Mouse (Mus musculus) small intestine, adult 2 months (tissue): Measurements from ENCODE around the gene Rtl6. TPM values are rescaled to one million over a fixed set of nuclear protein-coding genes. Genes with fewer than 3 reads are reported as not detected.

Experiments
- H3K27ac ChIP-seq: fragments of 200-500 bp; 2 replicates; pipeline ENCODE4 v1.5.1; 2012; ENCODE audit warnings: low read depth, low read length, control low read depth, inconsistent platforms; ENCODE audit not compliant: insufficient read depth
- H3K27me3 ChIP-seq: fragments of 200-500 bp; 2 replicates; pipeline ENCODE4 v1.6.1; 2012; ENCODE audit warnings: mild to moderate bottlenecking, moderate library complexity, low read length, inconsistent platforms; ENCODE audit not compliant: control insufficient read depth, insufficient read depth
- H3K36me3 ChIP-seq: fragments of 200-500 bp; 2 replicates; pipeline ENCODE4 v1.6.1; 2012; ENCODE audit warnings: mild to moderate bottlenecking, low read length, control low read depth, inconsistent platforms; ENCODE audit not compliant: control insufficient read depth, insufficient read depth
- H3K4me1 ChIP-seq: fragments of 200-500 bp; 2 replicates; pipeline ENCODE4 v1.6.1; 2012; ENCODE audit warnings: low read length, inconsistent platforms, mixed read lengths; ENCODE audit not compliant: control insufficient read depth, insufficient read depth, insufficient read length
- H3K4me3 ChIP-seq: fragments of 200-500 bp; 2 replicates; pipeline ENCODE4 v1.5.1; 2012; ENCODE audit warnings: low read depth, mild to moderate bottlenecking, control low read depth, inconsistent platforms, low read length, moderate library complexity
- CTCF ChIP-seq: fragments of 200-500 bp; IDR thresholded peaks from 2 replicates; pipeline ENCODE4 v1.5.1; 2012; ENCODE audit warnings: low read depth, mild to moderate bottlenecking, control low read depth, inconsistent platforms, low read length, moderate library complexity, mixed read lengths; ENCODE audit not compliant: insufficient replicate concordance, insufficient read length; ENCODE audit errors: extremely low read depth
- POLR2A ChIP-seq: fragments of 200-500 bp; IDR thresholded peaks from 2 replicates; pipeline ENCODE4 v1.6.1; 2012; ENCODE audit warnings: low read depth, mild to moderate bottlenecking, control low read depth, inconsistent platforms, low read length, moderate library complexity
- WGBS: fragments of 180-500 bp; shearing (Covaris S2); methylation state at CpG from one replicate; pipeline ENCODE4 v1.1.7; 2018; 5-methylcytosine and 5-hydroxymethylcytosine counted together
- polyA plus RNA-seq: library from polyadenylated mRNA; depleted of rRNA; stranded (reverse); fragments of >200 nt; gene quantifications from 2 replicates; pipeline ENCODE4 v1.2.3, GENCODE M21; 2012

Rtl6 gene
- polyA plus RNA-seq, 1 experiment = 2.9 TPM

DNA sequence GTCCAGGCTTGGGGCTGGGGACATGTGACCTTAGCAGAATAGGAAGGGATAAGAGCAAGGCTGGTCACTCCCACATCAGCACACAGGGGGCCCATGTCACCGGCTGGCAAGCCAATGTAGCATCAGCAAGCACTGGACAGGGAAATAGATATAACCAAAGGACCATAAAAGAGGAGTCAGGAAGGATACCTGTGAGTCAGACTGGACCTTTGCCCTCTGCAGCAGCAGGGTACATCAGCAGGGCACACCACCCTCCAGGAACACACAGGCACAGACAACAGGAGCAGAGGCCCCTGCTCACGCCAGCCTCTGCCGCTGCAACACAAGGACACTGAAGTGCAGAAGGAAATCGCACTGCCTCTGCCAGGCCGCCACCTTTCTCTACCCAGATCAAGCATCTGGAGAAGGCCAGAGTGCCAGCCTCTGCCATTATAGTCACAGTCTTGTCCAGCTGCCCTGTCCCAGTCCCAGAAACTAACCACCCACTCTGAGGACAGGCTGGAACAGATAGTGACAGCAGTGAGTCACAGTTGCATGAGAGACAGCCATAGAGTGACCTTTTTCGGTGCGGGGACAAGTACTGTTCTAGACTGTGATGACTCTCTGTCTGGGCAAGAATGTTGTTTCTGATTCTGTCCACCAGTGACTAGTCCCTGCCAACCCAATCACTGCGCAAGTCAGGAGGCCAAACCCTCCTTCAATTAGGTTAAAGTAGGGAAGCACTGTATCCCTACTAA, 34.5 kb downstream of the Rtl6 start:
- TF ChIP-seq POLR2A (no peak), CTCF (no peak)
- no peaks in the 10 kb centered on the region for H3K27me3 ChIP-seq
- H3K27ac ChIP-seq = peak overlapping the region; percentile 51
- WGBS = 49% methylated on average over 8 of the region's 8 CpGs
- no peaks in the 10 kb centered on the region for H3K4me1 ChIP-seq
- H3K36me3 ChIP-seq = no peaks in the 10 kb centered on the region
- no peak overlapping the region for H3K4me3 ChIP-seq

DNA sequence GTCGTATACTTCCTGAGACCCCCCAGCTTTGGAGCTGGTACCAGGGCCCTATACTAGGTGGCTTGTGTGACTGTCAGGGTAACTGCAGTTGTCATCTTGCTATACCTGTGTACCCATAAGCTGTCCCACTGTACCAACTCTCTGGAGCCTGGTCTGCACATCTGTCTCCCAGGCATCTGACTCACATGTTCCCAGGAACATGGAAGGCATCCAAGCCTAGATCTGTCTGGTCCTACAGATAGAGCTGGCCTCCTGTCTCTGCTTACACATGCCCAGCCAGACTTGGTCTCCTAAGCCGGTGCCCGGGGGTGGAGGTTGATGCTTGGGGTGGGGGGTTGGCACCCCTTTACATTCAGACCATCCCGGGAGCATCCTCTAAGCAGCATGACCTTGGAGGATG, 36.1 kb downstream of the Rtl6 start:
- 90% methylated on average over 4 of the region's 4 CpGs for WGBS

DNA sequence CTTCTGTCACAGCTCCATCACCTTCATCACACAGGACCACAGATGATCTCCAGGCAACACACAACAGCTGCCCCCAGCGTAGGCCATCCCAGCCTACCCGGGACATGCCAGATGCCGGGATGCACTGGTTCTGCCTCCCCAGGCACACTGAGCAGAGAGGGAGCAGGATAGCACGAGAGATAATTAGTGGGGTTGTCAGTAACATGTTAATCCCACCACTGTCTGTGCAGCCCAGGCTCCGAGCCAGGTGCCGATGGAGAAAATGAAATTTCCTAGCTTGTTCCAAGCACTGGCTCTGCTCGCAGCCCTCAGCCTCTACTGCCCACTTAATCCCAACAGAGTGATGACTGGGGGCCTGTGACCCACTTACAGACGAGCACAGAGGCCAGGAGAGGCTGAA, 39.1 kb downstream of the Rtl6 start:
- Histone ChIP-seq H3K4me3 (no peak overlapping the region), H3K4me1 (no peaks in the 10 kb centered on the region), H3K27me3 (no peaks in the 10 kb centered on the region), H3K36me3 (no peaks in the 10 kb centered on the region), H3K27ac (no peak overlapping the region)
- WGBS = 69% methylated on average over 8 of the region's 8 CpGs
- TF ChIP-seq POLR2A = no peak
- no peak for TF ChIP-seq CTCF

More for the DNA sequence above, 36.1 kb downstream of the Rtl6 start:
- Histone ChIP-seq H3K4me3 (no peak overlapping the region), H3K27me3 (no peaks in the 10 kb centered on the region), H3K27ac (no peak overlapping the region), H3K4me1 (no peaks in the 10 kb centered on the region), H3K36me3 (no peaks in the 10 kb centered on the region)
- TF ChIP-seq CTCF (no peak), POLR2A (no peak)

DNA sequence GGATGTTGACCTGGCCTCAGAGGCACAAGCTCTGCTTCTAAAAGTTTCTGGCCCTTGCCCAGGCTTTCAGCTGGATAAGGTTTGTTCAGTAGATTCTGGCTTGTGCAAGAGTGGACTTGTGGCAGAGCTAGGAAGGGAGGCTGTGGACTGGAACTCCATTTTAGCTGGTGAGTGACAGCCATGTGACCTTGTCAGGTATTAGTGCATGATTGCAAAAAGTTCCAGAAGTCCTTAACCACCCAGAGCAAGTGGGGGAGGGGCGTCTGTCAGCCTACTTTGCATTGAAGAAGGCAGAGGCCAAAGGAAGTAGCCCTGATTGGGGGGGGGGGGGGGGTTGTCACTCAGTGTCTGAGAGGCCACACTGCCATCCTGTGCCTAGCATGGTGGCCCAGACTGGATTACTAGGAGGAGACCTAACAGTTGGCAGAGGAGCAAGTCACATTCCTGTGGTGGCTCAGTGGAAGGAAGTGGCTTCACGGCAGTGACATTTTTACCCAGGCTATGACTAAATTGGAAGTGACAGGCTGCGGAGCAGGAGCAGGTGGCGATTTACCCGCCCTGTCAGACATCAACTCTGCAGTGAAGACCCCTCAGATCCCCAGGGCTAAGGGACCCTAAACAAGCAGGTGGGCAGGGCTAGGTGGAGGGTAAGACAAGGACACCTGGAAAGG, 44.9 kb downstream of the Rtl6 start:
- Histone ChIP-seq H3K4me1 (no peaks in the 10 kb centered on the region), H3K4me3 (no peak overlapping the region), H3K27ac (no peak overlapping the region), H3K36me3 (no peaks in the 10 kb centered on the region), H3K27me3 (no peaks in the 10 kb centered on the region)
- TF ChIP-seq POLR2A (no peak), CTCF (no peak)
- WGBS = 58% methylated on average over 5 of the region's 5 CpGs

DNA sequence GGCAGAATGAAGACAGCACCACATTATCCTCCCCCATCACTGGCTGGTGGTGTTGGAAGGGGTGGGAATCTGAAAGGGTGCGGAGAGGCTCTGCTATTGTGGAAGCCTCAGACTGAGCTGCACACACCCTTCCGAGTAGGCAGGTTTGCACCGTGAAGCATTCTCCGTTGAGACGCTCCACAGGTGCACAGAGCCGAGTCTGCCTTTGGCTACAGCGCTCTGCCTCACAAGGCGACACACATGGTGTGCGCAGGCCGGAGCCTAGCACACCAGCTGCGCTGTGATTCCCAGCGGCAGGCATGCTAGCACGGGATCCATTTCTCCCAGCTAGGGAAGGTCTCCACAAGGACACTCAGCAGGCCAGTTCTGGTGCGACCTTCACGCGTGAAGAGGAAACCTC, 47.6 kb downstream of the Rtl6 start:
- WGBS = 79% methylated on average over 16 of the region's 16 CpGs
- Histone ChIP-seq H3K4me3 (no peak overlapping the region), H3K27me3 (no peaks in the 10 kb centered on the region), H3K4me1 (no peaks in the 10 kb centered on the region), H3K27ac (no peak overlapping the region), H3K36me3 (no peaks in the 10 kb centered on the region)
- no peak for TF ChIP-seq CTCF
- no peak for TF ChIP-seq POLR2A

DNA sequence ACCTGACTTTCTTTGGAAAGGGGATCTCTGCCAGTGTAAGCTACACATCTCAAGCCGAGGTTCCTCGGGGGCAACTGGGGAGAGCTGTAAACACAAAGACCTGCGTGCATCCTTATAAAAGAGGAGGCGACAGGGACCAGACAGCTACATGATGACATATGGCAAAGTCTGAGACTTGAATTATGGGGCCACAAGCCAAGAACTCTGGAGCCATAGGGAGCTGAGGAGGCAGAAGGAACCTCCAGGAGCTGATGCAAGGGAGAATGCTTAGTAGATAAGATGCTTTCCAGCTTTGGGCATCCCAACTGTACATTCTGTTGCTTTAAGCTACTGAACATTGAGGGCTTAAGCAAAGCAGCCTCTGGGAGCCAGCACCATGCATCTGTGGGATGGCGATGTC, 48.5 kb downstream of the Rtl6 start:
- Histone ChIP-seq H3K36me3 (no peaks in the 10 kb centered on the region), H3K27ac (no peak overlapping the region), H3K4me3 (no peak overlapping the region), H3K4me1 (no peaks in the 10 kb centered on the region), H3K27me3 (no peaks in the 10 kb centered on the region)
- WGBS = 68% methylated on average over 5 of the region's 5 CpGs
- TF ChIP-seq CTCF (no peak), POLR2A (no peak)

DNA sequence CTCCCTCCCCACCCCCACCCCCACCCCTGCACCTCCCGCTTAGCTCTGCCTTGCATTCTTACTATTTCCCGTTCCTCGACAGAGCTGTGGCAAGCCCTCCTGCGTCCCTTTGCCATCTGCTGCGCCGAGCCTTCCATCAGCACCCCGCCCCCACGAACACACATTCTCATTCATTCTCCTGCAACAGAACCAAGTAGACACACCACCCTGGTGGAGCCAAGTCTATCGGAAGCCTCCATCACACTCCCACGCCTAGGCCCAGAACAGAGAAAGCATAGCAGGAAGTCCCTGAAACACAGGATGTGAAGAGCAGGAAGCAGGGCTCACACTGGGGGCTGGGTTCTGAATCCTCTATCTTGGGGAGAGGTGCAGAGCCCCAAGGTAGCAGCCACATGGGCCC, 51.6 kb downstream of the Rtl6 start:
- WGBS = 83% methylated on average over 10 of the region's 10 CpGs
- Histone ChIP-seq H3K27ac (no peak overlapping the region), H3K27me3 (no peaks in the 10 kb centered on the region), H3K4me3 (no peak overlapping the region), H3K4me1 (no peaks in the 10 kb centered on the region), H3K36me3 (no peaks in the 10 kb centered on the region)
- no peak for TF ChIP-seq CTCF
- no peak for TF ChIP-seq POLR2A
